Mouse (Mus musculus) lung, embryonic 15.5 days (tissue): ENCODE measurements around the gene Ttc14. TPM values are rescaled to one million over a fixed set of nuclear protein-coding genes. Genes with fewer than 3 reads are reported as not detected.

Experiments used
- ATAC-seq: fragments of 200-750 bp; cut with Nextera tagmentation; 2 replicates; pipeline ENCODE4 v1.8.0; 2017; ENCODE audit warnings: moderate number of reproducible peaks, borderline replicate concordance; ENCODE audit not compliant: low FRiP score, low TSS enrichment; ENCODE audit errors: extremely low read depth
- H3K27ac ChIP-seq: fragments of 300-500 bp; sonication (generic); 2 replicates; pipeline ENCODE4 v1.5.1; 2015; ENCODE audit warnings: moderate library complexity, mild to moderate bottlenecking, inconsistent platforms
- H3K27me3 ChIP-seq: fragments of 300-500 bp; sonication (generic); 2 replicates; pipeline ENCODE4 v1.6.1; 2015; ENCODE audit warnings: inconsistent platforms
- H3K36me3 ChIP-seq: fragments of 300-500 bp; sonication (generic); 2 replicates; pipeline ENCODE4 v1.6.1; 2015; ENCODE audit warnings: inconsistent platforms
- H3K4me1 ChIP-seq: fragments of 300-500 bp; sonication (generic); 2 replicates; pipeline ENCODE4 v1.6.1; 2015; ENCODE audit warnings: inconsistent platforms
- H3K4me2 ChIP-seq: fragments of 300-500 bp; sonication (generic); 2 replicates; pipeline ENCODE4 v1.6.1; 2015; ENCODE audit warnings: inconsistent platforms, mild to moderate bottlenecking, moderate library complexity
- H3K4me3 ChIP-seq: fragments of 300-500 bp; sonication (generic); 2 replicates; pipeline ENCODE4 v1.5.1; 2015; ENCODE audit warnings: mild to moderate bottlenecking, inconsistent platforms
- H3K9ac ChIP-seq: fragments of 300-500 bp; sonication (generic); 2 replicates; pipeline ENCODE4 v1.6.1; 2015; ENCODE audit warnings: inconsistent platforms
- H3K9me3 ChIP-seq: fragments of 300-500 bp; sonication (generic); 2 replicates; pipeline ENCODE4 v1.6.1; 2016; ENCODE audit warnings: inconsistent platforms
- WGBS: fragments of 180-500 bp; shearing (Covaris S2); methylation state at CpG from one replicate; pipeline ENCODE4 v1.1.7; 2015; 5-methylcytosine and 5-hydroxymethylcytosine counted together
- polyA plus RNA-seq: library from polyadenylated mRNA; unstranded; fragments of >200 nt; fragmentation: Nextera tagmentation; extraction: Ambion mirVana; gene quantifications from 2 replicates; pipeline ENCODE4 v1.2.1, GENCODE M21; 2015

The Ttc14 gene
- polyA plus RNA-seq, 1 experiment from 2014 or later = 63.6 TPM

GRCm38 (mm10) chr3:33853062-33853461, 53.4 kb downstream of the Ttc14 start:
- WGBS = 43% methylated on average over 1 of the region's 1 CpGs
- Histone ChIP-seq H3K36me3 (no peaks in the 10 kb centered on the region), H3K27me3 (no peaks in the 10 kb centered on the region)

GRCm38 (mm10) chr3:33858939-33859338, 59.3 kb downstream of the Ttc14 start:
- Histone ChIP-seq H3K27ac (no peak overlapping the region), H3K27me3 (no peaks in the 10 kb centered on the region), H3K36me3 (no peaks in the 10 kb centered on the region), H3K4me3 (no peak overlapping the region), H3K4me2 (no peak overlapping the region), H3K4me1 (no peaks in the 10 kb centered on the region), H3K9ac (no peak overlapping the region), H3K9me3 (no peaks in the 10 kb centered on the region)
- WGBS = 77% methylated on average over 3 of the region's 3 CpGs
- no peak for ATAC-seq

More at GRCm38 (mm10) chr3:33853062-33853461, 53.4 kb downstream of the Ttc14 start:
- no peaks in the 10 kb centered on the region for H3K9me3 ChIP-seq
- no peak overlapping the region for H3K4me3 ChIP-seq
- no peak overlapping the region for H3K4me2 ChIP-seq
- no peak for ATAC-seq
- H3K27ac ChIP-seq = no peak overlapping the region
- no peaks in the 10 kb centered on the region for H3K4me1 ChIP-seq
- no peak overlapping the region for H3K9ac ChIP-seq

- Histone ChIP-seq H3K9me3 (no peaks in the 10 kb centered on the region), H3K27ac (no peak overlapping the region), H3K4me1 (no peaks in the 10 kb centered on the region), H3K9ac (no peak overlapping the region), H3K36me3 (no peaks in the 10 kb centered on the region), H3K27me3 (no peaks in the 10 kb centered on the region), H3K4me2 (no peak overlapping the region), H3K4me3 (no peak overlapping the region)
- ATAC-seq = no peak
Measured at GRCm38 (mm10) chr3:33864000-33864540, 64.4 kb downstream of the Ttc14 start.

Other genes with a start within 250 kb of the Ttc14 start
- 7.0 and 9.3 TPM in 2 replicates for gene Ccdc39, start 44.5 kb downstream of the Ttc14 start, polyA plus RNA-seq
- gene Fxr1, start 220.1 kb downstream of the Ttc14 start, polyA plus RNA-seq = 49.0 and 51.1 TPM in 2 replicates